Mouse (Mus musculus): ENCODE data around the gene Lbhd1.

Gene Lbhd1

GRCm38 (mm10) chr19:8919684-8920072 lies 36.1 kb downstream of the Lbhd1 start:
- DNase-seq = peak; percentile 88

GRCm38 (mm10) chr19:8920073-8920736 lies 36.7 kb downstream of the Lbhd1 start, which contains the start of gene B3gat3:
TSS of gene B3gat3 (plus strand) at chr19:8920374.
- peak; percentile 100 for DNase-seq

DNA sequence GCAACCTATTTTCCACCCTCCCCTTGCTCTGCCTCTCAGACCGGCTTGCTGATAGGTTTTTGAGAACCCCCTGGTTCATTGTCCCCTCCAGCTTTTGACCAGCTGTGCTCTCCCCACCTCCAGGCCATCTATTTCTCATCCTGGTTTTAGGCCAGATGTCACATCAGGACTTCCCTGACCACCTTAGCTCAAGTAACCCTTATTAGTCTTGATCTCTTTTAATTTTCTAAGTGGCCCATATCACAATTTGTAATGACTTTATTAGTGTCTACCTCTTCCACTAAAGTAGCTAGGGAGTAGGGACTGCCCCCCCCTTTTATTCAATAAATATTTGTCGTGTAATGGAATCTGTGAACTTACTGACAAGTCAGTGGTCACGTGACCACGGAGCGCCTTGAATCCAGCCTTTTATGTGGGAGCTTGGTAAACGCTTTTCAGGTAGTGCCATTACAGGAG lies 37.3 kb downstream of the Lbhd1 start:
- no peak for DNase-seq

DNA sequence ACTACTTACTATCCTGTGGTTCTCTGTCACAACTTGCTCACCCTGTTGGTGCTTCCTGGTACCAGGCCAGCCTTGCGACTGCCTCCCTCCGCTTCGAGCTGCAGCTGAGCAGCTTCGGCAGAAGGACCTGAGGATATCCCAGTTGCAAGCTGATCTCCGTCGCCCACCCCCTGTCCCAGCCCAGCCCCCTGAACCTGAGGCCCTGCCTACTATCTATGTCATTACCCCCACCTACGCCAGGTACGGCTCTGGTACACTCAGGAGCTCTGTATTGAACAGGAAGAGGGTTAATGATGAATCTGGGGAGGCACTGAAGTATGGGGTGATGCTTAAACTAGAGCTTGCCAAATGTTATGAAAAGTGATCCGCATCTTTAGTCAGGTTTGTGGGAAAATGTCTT lies 38.2 kb downstream of the Lbhd1 start:
- peak; percentile 92 for DNase-seq

- peak; percentile 90 for DNase-seq
Observed at GRCm38 (mm10) chr19:8926766-8927165, 43.2 kb downstream of the Lbhd1 start.

DNA sequence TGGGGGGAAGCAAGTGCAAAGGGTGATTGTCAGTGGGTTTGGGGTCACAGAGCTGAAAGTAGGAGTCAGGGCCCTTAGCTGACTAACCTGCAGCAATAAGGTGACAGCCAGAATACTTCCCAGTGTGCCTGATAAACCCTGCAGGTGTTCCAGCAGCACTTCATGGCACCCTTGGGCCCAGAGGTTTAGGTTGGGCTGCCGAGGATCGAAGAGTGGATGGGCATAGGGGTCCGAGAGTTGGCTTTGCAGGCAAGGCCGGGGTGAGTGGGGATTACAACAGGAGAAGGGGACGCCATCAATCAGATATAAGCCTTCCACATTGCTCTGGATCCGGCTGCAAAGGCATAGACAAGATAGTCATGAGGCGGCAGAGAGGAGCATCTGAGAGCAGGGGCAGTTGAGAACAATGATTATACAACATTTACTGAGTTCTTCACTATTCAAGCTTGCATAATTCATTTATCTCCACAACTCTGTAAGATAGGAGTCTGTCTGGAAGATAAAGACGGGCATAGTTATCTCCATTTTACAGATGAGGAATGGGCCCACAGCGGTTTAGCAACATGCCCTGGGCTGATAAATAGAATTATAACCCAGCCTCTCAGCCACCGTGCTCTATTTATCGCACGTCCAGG lies 44.5 kb downstream of the Lbhd1 start:
- DNase-seq = peak; percentile 91

DNA sequence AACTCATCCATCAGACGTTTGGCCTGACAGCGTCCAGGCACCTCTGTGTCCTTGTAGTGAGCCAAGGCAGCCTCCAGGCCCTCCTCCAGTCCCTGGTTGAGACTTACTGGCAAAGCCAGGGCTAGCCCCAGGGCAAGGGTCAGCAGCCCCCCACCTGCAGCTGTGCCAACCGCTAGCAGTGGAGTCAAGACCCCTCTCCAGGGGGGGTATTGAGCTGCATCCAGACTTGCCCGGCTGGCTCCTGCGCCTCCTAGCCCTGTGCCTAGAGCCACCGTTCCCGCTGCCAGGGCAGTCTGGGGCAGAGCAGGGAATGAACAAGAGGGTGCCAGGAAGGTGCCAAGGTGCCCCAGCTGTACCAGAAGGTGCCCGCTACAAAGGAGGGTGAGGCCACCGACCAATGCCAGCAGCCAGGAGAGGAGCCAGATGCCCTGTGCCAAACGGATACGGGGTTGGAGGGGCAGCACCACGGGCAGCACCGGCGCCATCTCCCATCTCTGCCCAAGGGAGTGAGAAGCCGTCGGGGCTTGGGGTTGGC lies 45.2 kb downstream of the Lbhd1 start:
- DNase-seq = no peak

DNA sequence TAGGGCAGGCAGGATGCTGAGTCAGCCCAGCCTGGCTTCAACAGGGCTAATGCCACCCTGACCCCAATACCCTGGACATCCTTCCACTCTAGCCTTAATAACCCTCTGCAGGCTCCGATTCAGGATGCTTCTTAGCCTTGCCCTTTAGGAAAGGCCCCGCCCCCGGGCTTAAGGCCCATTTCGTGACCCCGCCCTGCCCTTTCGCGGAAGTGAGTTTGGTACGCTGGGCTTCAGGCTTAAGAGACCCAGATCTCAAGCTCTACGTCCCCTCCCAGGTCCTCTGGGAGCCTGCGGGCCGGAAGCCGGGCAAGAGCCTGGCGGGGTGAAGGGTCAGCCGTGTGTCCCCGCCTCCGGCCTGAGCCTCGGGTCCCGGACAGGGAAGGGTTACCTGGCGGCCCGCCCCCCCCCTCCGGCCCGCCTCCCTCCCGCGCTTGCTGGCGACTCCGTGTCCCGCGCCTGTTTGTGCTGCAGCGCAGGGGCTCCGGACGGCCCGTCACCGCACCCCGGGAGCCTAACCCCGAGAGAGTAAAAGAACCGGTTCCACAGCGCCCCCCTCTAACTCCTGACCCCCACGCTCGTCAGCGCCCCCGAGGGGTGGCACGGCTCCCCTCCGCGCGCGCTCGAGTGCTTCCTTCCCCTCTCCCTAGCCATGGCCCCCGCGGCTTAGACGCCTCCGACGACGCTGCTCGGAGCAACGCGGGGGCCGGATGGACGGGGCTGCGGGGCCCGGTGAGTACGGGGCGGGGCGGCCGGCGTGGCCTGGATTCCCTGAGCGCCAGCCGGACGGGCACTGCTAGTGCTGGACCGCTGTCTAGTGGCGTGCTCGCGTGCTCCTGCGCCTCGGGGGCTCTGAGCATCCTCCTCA lies 45.9 kb downstream of the Lbhd1 start, which contains the start of the genes Rom1 and Eml3:
Rom1 (minus strand) TSS at position 133 of the 865 bp plus-strand sequence.
Eml3 (plus strand) TSS at position 329 of the 865 bp plus-strand sequence.
- peak; percentile 99 for DNase-seq

GRCm38 (mm10) chr19:8930117-8930516 lies 46.6 kb downstream of the Lbhd1 start:
- no peak for DNase-seq

- peak; percentile 90 for DNase-seq
Observed at GRCm38 (mm10) chr19:8930771-8931170, 47.2 kb downstream of the Lbhd1 start.

DNA sequence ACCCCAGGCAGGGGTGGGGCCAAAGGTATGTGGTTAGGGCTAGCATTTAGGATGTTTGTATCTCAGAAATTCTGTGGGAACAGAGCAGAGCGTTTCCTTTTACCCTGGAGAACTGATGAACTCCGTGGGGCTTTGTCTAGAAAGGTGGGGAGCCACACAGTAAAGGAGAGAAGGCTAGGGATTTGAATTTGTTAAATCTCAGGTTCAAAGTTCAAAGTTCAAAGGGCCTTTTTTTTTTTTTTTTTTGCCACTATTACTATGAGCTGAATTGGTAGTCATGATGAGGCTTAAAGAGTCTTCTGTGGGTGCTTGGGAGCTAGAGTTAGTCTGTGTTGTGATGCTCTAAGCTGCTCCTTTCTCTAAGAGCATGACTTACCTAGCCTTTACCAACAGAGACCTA lies 53.2 kb downstream of the Lbhd1 start:
- no peak for DNase-seq

- DNase-seq = peak; percentile 95
Observed at GRCm38 (mm10) chr19:8940526-8941133, 57.1 kb downstream of the Lbhd1 start.

DNA sequence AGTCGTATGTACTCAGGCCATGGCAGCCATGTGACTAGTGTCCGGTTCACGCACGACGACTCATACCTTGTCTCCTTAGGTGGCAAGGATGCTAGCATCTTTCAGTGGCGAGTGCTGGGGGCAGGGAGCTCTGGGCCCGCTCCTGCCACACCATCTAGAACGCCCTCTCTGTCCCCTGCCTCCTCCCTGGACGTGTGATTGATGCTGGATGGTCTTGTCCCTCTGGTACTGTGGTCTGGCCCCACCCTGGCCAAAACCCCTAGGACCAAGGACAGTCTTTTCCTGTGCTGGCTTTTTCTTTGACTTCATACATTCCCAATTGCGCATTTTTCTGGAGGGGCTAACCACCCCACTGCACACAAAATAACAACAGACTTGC lies 57.6 kb downstream of the Lbhd1 start:
- DNase-seq = peak; percentile 95

GRCm38 (mm10) chr19:8941515-8942217 lies 58.1 kb downstream of the Lbhd1 start, which contains the start of gene Mta2:
TSS of gene Mta2 (plus strand) at chr19:8941875.
- DNase-seq = peak; percentile 99
